22 mouse cellular contexts compared by ENCODE assay signal in genomic region chr8:102053429-102053828, GRCm38 (mm10).
DNase-seq lines count a peak whose midpoint lies in the region.
"Had no signal": no experiment of that assay in that cellular context is flagged by ENCODE, and none has a peak within 500 bp of the region (broad histone marks: within the 10 kb centered on the region; RNA-seq: fewer than 3 reads in every experiment).

No protein-coding gene starts in this region.

- H3K4me3 ChIP-seq in embryonic facial prominence, embryonic 10.5 days: no peak overlapping the region
- H3K4me3 ChIP-seq: embryonic facial prominence, embryonic 12.5 days; forebrain, embryonic 13.5 days; forebrain, embryonic 15.5 days had no signal

- peak; percentile 6 for DNase-seq in embryo, embryonic 10.5 days (ENCODE audit: low spot score)
- no peak for DNase-seq in embryo, embryonic 9.5 days (ENCODE audit: extremely low spot score)
- DNase-seq in embryonic facial prominence, embryonic 10.5 days (ENCODE audit: low spot score): peak; percentile 22
- peak; percentile 17 for DNase-seq in forelimb bud, embryonic 11.5 days (ENCODE audit: low read depth, low spot score)
- DNase-seq in spleen, adult 12 weeks (ENCODE audit: low spot score): no peak
- DNase-seq in spleen, adult 18-20 months: no peak
- DNase-seq: adrenal gland, adult 8-10 months; adrenal gland, postnatal 14 days; adrenal gland, postnatal 36 days; B cell, adult 2 months; cerebellum, adult 11-12 months; cerebellum, adult 2 months; cerebellum, adult 9-10 months; cerebellum, postnatal 10 days; cerebellum, postnatal 25 days; forebrain, postnatal 0 days had no signal

- H3K4me1 ChIP-seq in embryonic facial prominence, embryonic 10.5 days: no peaks in the 10 kb centered on the region
- H3K4me1 ChIP-seq: embryonic facial prominence, embryonic 12.5 days; forebrain, embryonic 13.5 days; forebrain, embryonic 15.5 days had no signal

- H3K27ac ChIP-seq in embryonic facial prominence, embryonic 10.5 days (replicated peaks): no peak overlapping the region
- H3K27ac ChIP-seq: embryonic facial prominence, embryonic 12.5 days; forebrain, embryonic 13.5 days; forebrain, embryonic 15.5 days had no signal

- no peaks in the 10 kb centered on the region for H3K36me3 ChIP-seq in embryonic facial prominence, embryonic 10.5 days (replicated peaks)
- H3K36me3 ChIP-seq: embryonic facial prominence, embryonic 12.5 days; forebrain, embryonic 15.5 days; G1E had no signal

- WGBS in embryonic facial prominence, embryonic 10.5 days: 52% methylated on average over 3 of the region's 3 CpGs

- H3K27me3 ChIP-seq in embryonic facial prominence, embryonic 10.5 days (replicated peaks; ENCODE audit: low read depth, poor library complexity, severe bottlenecking): no peaks in the 10 kb centered on the region
- H3K27me3 ChIP-seq: CH12.LX; embryonic facial prominence, embryonic 12.5 days; forebrain, embryonic 13.5 days; forebrain, embryonic 15.5 days; Patski had no signal

- H3K9me3 ChIP-seq in embryonic facial prominence, embryonic 10.5 days: no peaks in the 10 kb centered on the region
- H3K9me3 ChIP-seq: embryonic facial prominence, embryonic 12.5 days; forebrain, embryonic 13.5 days; forebrain, embryonic 15.5 days; G1E had no signal

Comparison
In these comparisons a context has a peak if more than half of its experiments do, and no peak if none do; other contexts are left out.
1. DNase-seq: peak in embryo, embryonic 10.5 days (single experiment), embryonic facial prominence, embryonic 10.5 days (single experiment) and forelimb bud, embryonic 11.5 days (single experiment); none in embryo, embryonic 9.5 days (single experiment), spleen, adult 12 weeks (single experiment) and spleen, adult 18-20 months (0 of 2).